Mouse (Mus musculus): ENCODE data around the gene Sorl1. TPM values are rescaled to one million over a fixed set of nuclear protein-coding genes. Genes with fewer than 3 reads are reported as not detected.

The Sorl1 gene
- polyA plus RNA-seq, 1 experiment = under 0.01 TPM

DNA sequence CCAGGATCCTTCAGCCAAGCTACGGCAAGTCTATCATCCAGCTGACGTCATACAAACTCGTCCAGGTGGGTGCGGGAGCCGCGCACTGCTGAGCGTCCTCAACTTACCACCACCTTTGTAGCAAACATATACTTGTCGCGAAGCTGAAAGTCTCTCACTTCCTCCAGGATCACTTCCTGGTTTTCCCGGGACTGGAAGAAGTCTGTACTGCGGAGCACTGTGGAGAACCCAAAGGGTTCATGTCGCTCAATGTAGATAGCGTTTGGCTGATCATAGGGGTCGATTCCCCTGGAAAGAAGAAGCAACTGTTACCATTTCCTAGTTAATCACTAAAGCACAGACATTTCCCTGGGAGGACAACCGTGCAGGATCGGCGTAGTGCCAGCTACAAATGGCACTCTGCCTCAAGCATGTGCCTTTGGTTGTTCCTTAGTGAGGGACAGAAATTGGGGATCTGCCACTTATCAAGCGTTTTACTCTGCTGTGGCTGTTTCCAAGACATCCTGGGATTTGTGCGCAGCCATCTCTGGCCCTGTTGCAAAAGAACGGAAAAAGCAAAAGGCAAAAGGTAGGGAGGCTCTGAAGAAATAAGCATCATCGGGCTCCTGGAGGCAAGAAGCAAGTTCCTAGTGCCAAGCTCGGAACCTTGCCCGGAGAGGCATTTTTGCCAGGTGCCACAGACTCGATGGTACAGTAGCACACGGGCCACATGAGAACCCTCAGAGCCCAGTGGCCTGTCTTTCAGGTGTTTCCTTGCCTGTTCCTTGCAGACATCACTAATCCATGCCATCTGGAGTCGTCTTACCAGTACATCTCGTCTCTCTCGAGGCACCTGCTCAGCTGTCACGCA lies 42.2 kb downstream of the Sorl1 start:
- TF ChIP-seq E2F4 (IDR thresholded peaks at IDR 0.05; ENCODE audit: insufficient read depth) (no peak), MYOG (IDR thresholded peaks at IDR 0.05; ENCODE audit: control insufficient read depth in 1 of 3, insufficient read depth in 1 of 3, insufficient read length in 2 of 3, low read depth in 2 of 3) (no peak), TCF3 (IDR thresholded peaks at IDR 0.05; ENCODE audit: insufficient read length, low read depth) (no peak), POLR2AphosphoS2 (IDR thresholded peaks at IDR 0.05; ENCODE audit: insufficient read length, low read depth) (no peak), MAX (IDR thresholded peaks at IDR 0.05; ENCODE audit: low read depth) (no peak), TCF12 (IDR thresholded peaks at IDR 0.05; ENCODE audit: insufficient read depth, poor library complexity, severe bottlenecking) (no peak), POLR2A (IDR thresholded peaks at IDR 0.05; ENCODE audit: insufficient read length, low read depth) (no peak)
- Histone ChIP-seq H3K4me3 (no peak overlapping the region), H3K36me3 (ENCODE audit: control insufficient read depth, insufficient read depth) (no peaks in the 10 kb centered on the region)

DNA sequence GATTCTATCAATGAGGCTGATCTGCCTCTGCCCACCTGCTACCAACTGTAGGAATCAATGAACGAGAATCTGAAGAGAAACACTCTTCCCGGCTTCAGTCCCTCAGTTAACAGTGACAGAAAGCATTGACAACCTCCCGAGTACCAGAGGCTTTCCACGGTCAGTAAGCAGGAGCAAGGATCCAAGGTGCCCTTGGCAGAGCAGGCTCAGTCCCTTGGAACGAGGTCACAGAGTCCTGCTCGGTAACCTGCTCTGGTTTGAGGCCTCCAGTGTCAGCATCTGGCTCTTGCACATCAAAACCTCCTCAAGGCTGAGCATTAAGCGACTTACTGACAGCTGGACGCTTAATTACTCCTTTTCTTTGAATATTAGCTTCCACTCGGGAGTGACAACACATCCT lies 43.4 kb downstream of the Sorl1 start:
- no peak overlapping the region for H3K4me2 ChIP-seq (ENCODE audit: low read depth)
- H3K79me2 ChIP-seq (ENCODE audit: control insufficient read depth, insufficient read depth) = no peaks in the 10 kb centered on the region
- H3K36me3 ChIP-seq (ENCODE audit: control insufficient read depth, insufficient read depth) = no peaks in the 10 kb centered on the region
- no peak overlapping the region for H3ac ChIP-seq (ENCODE audit: control insufficient read depth, insufficient read length)
- H3K4me3 ChIP-seq = no peak overlapping the region
- peaks cover 10% of the 10 kb centered on the region for H3K27me3 ChIP-seq (ENCODE audit: control insufficient read depth, insufficient read depth, insufficient read length)
- TF ChIP-seq MYOG (IDR thresholded peaks at IDR 0.05; ENCODE audit: control insufficient read depth in 1 of 3, insufficient read depth in 1 of 3, insufficient read length in 2 of 3, low read depth in 2 of 3) = no peak
- no peak for TF ChIP-seq TCF3 (IDR thresholded peaks at IDR 0.05; ENCODE audit: insufficient read length, low read depth)
- no peak for TF ChIP-seq USF1 (IDR thresholded peaks at IDR 0.05; ENCODE audit: low read depth)
- TF ChIP-seq REST (IDR thresholded peaks at IDR 0.05; ENCODE audit: insufficient read depth, insufficient read length) = no peak
- no peak for TF ChIP-seq POLR2AphosphoS2 (IDR thresholded peaks at IDR 0.05; ENCODE audit: insufficient read length, low read depth)
- TF ChIP-seq TCF12 (IDR thresholded peaks at IDR 0.05; ENCODE audit: insufficient read depth, poor library complexity, severe bottlenecking) = no peak
- TF ChIP-seq POLR2A (IDR thresholded peaks at IDR 0.05; ENCODE audit: insufficient read length, low read depth) = no peak
- TF ChIP-seq E2F4 (IDR thresholded peaks at IDR 0.05; ENCODE audit: insufficient read depth) = no peak
- no peak for TF ChIP-seq MAX (IDR thresholded peaks at IDR 0.05; ENCODE audit: low read depth)
- TF ChIP-seq SRF (IDR thresholded peaks at IDR 0.05; ENCODE audit: control insufficient read depth, insufficient read length, low read depth) = no peak
- TF ChIP-seq MYOD1 (IDR thresholded peaks at IDR 0.05; ENCODE audit: control insufficient read depth in 1 of 3, insufficient read length in 2 of 3, low read depth in 2 of 3) = no peak

More for the DNA sequence above, 42.2 kb downstream of the Sorl1 start:
- H3K27me3 ChIP-seq (ENCODE audit: control insufficient read depth, insufficient read depth, insufficient read length) = peaks cover 10% of the 10 kb centered on the region
- no peak overlapping the region for H3K4me2 ChIP-seq (ENCODE audit: low read depth)
- H3K79me2 ChIP-seq (ENCODE audit: control insufficient read depth, insufficient read depth) = no peaks in the 10 kb centered on the region
- no peak overlapping the region for H3ac ChIP-seq (ENCODE audit: control insufficient read depth, insufficient read length)

DNA sequence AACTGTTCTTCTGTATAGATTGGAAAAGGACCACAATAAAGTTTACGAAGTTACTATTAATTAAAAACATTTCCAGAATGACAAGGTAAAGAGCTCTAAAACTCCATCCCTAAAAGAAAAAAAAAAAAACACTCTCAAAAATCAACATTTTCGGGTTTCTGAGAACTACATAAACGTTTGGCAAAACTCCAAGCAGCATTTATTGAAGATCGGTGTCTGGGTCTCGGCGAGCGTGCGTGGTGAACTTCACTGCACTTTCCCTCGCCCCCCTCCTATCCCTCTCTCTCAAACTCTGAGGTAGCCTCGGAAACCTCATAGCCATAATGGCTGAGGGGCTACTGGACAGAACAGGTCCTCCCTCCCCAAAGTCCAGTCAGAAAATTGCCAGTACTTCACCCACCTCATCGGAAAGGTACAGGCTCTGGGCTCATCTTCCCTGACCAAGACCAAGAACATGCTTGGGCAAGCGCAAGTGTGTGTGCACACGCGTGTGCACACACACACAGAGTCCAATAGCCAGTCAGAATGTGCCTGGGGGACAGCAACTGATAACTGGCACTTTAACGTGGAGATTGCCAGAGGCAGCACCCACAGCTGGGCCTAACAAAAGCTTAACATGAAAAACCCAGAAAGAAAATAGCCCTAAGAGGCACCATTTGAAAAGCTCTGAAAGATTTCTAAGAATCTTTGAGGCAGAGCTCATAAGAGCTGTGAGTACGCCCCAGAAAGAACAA lies 46.8 kb downstream of the Sorl1 start:
- no peak overlapping the region for H3K4me2 ChIP-seq (ENCODE audit: low read depth)
- H3ac ChIP-seq (ENCODE audit: control insufficient read depth, insufficient read length) = no peak overlapping the region
- H3K4me3 ChIP-seq = no peak overlapping the region
- H3K79me2 ChIP-seq (ENCODE audit: control insufficient read depth, insufficient read depth) = no peaks in the 10 kb centered on the region
- H3K27me3 ChIP-seq (ENCODE audit: control insufficient read depth, insufficient read depth, insufficient read length) = peaks cover 10% of the 10 kb centered on the region
- H3K36me3 ChIP-seq (ENCODE audit: control insufficient read depth, insufficient read depth) = no peaks in the 10 kb centered on the region
- TF ChIP-seq CEBPB (IDR thresholded peaks at IDR 0.05; ENCODE audit: insufficient read depth, poor library complexity, severe bottlenecking) = no peak
- no peak for TF ChIP-seq TCF3 (IDR thresholded peaks at IDR 0.05; ENCODE audit: insufficient read length, low read depth)
- no peak for TF ChIP-seq MYOG (IDR thresholded peaks at IDR 0.05; ENCODE audit: control insufficient read depth in 1 of 3, insufficient read depth in 1 of 3, insufficient read length in 2 of 3, low read depth in 2 of 3)
- TF ChIP-seq POLR2AphosphoS2 (IDR thresholded peaks at IDR 0.05; ENCODE audit: insufficient read length, low read depth) = no peak
- no peak for TF ChIP-seq SRF (IDR thresholded peaks at IDR 0.05; ENCODE audit: control insufficient read depth, insufficient read length, low read depth)
- no peak for TF ChIP-seq E2F4 (IDR thresholded peaks at IDR 0.05; ENCODE audit: insufficient read depth)

DNA sequence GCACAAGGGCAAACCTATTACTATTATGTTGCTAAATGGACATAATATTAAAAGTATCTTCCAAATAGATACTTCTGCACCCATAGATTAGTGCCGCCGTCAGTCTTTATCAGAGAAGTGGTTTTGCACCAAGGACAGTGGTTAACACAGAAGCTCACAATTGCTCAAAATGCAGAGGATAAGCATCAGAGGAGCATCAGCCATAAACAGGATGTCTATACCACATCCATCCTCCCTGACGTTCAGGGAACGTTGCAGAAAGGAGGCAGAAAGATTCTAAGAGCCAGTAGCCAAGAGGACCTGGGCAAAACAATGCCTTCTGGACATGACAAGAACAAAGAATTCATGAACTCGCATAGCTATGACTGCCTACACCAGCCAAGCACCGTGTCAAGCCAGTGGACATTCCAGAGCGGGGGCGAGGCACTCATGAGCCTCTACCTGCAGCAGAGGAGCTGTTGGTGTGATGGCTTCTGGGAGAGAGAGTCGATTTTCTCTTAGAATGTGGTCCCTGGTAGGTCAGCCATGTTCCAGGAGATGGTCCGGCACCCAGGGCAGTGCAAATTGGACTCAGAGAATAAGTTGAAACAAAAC lies 47.7 kb downstream of the Sorl1 start:
- H3K4me2 ChIP-seq (ENCODE audit: low read depth) = no peak overlapping the region
- H3K27me3 ChIP-seq (ENCODE audit: control insufficient read depth, insufficient read depth, insufficient read length) = peaks cover 10% of the 10 kb centered on the region
- H3ac ChIP-seq (ENCODE audit: control insufficient read depth, insufficient read length) = no peak overlapping the region
- no peaks in the 10 kb centered on the region for H3K79me2 ChIP-seq (ENCODE audit: control insufficient read depth, insufficient read depth)
- no peak overlapping the region for H3K4me3 ChIP-seq
- TF ChIP-seq E2F4 (IDR thresholded peaks at IDR 0.05; ENCODE audit: insufficient read depth) (no peak), TCF3 (IDR thresholded peaks at IDR 0.05; ENCODE audit: insufficient read length, low read depth) (no peak), REST (IDR thresholded peaks at IDR 0.05; ENCODE audit: insufficient read depth, insufficient read length) (no peak), SRF (IDR thresholded peaks at IDR 0.05; ENCODE audit: control insufficient read depth, insufficient read length, low read depth) (no peak)
- H3K36me3 ChIP-seq (ENCODE audit: control insufficient read depth, insufficient read depth) = no peaks in the 10 kb centered on the region

DNA sequence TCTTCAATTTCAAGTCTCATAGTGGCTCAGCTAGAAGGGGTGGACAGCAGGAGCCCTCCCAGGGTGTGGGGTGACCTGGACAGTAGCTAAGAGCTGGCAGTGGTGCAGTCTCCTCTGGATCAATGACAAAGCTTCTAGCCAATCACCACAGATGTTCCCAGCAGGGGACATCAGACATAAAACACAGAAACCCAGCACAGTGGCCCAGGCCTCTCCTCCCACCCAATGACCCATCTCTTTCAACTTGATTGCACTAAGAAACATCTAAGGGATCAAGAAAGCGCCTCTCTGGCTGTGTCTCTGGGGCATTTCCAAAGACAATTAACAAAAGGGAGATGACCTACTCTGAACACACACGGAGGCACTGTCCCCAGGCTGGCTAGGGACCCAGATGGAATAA lies 48.9 kb downstream of the Sorl1 start:
- Histone ChIP-seq H3ac (ENCODE audit: control insufficient read depth, insufficient read length) (no peak overlapping the region), H3K36me3 (ENCODE audit: control insufficient read depth, insufficient read depth) (no peaks in the 10 kb centered on the region), H3K4me2 (ENCODE audit: low read depth) (no peak overlapping the region), H3K27me3 (ENCODE audit: control insufficient read depth, insufficient read depth, insufficient read length) (peaks cover 17% of the 10 kb centered on the region), H3K4me3 (no peak overlapping the region), H3K79me2 (ENCODE audit: control insufficient read depth, insufficient read depth) (no peaks in the 10 kb centered on the region)
- TF ChIP-seq TCF12 (IDR thresholded peaks at IDR 0.05; ENCODE audit: insufficient read depth, poor library complexity, severe bottlenecking) (no peak), POLR2A (IDR thresholded peaks at IDR 0.05; ENCODE audit: insufficient read length, low read depth) (no peak)

Data from myocyte (in vitro differentiated cells).